Mouse (Mus musculus): ENCODE results near the gene Ganc. TPM values are rescaled to one million over a fixed set of nuclear protein-coding genes. Genes with fewer than 3 reads are reported as not detected.
A peak's percentile ranks its signal among the peaks of the same experiment; 100 is the strongest.

The Ganc gene
- total RNA-seq, 2 experiments from 2014 or later: 29.1 to 30.8 TPM

DNA sequence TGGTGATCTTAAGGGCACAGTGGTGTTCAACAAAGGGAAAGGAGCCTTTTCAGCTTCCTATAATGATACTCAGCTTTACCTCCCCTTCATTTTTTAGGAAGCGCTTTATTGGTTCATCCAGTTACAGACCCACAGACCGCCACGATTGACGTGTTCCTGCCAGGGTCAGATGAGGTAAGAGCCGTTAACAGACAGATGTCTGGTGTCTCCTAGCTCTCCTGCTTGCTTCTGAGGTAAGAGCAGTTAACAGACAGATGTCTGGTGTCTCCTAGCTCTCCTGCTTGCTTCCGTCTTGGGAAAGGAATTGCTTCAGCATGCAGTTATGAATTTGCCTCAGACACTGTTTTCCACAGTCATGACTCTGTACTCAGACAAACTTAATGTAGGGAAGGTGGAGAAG, 47.0 kb downstream of the Ganc start:
- DNase-seq: no peak

DNA sequence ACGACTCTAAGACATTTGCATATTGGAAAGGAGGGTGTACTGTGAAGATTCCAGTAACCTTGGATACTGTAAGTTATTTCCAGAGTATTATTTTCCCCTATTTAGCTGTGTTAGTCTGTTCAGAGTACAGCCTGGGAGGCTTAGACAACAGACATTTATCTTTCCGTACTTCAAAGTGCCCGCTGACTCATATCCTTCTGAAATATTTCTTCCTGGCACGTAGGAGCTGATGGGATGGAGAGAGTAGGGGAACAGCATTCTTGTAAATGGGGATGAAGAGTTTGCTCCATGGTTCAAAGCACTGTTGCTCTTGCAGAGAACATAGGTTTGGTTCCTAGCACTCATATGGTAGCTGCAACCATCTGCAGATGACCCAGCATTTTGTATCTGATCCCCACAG, 48.9 kb downstream of the Ganc start:
- DNase-seq: no peak

DNA sequence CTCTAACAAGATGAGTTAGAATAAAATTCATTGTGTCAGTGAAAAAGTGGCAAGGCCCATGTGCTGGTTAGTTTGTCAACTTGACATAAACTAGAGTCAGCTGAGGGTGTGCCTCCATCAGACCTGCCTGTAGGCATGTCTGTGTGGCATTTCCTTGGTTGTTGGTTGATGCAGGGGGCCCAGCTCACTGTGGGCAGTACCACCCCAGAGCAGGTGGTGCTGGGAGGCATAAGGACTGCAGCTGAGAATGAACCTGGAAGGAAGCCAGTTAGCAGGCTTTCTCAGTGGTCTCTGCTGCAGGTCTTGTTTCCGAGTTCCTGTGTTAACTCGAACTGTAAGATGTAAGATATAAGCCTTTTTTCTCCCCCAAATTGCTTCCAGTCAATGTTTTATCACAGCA, 51.3 kb downstream of the Ganc start:
- DNase-seq: no peak

DNA sequence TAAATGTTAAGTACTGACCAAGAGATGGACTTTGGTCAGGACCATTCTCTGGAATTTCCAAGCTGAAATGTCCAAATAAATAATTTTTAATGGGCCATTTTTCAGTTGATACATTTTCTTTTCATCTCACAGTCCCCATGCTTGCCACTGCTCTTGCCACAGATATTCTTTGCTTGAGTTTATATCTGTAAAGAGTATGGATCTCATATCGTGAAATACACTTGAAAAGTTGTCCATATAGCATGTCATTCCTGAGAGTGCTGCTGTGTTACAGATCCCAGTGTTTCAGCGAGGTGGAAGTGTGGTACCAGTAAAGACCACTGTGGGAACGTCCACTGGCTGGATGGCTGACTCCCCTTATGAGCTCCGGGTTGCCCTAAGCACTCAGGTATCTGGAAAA, 52.0 kb downstream of the Ganc start, which contains the start of gene Capn3:
Gene Capn3, plus strand, starts transcription at position 301 of the 400 bp plus-strand sequence.
- no peak for DNase-seq

DNA sequence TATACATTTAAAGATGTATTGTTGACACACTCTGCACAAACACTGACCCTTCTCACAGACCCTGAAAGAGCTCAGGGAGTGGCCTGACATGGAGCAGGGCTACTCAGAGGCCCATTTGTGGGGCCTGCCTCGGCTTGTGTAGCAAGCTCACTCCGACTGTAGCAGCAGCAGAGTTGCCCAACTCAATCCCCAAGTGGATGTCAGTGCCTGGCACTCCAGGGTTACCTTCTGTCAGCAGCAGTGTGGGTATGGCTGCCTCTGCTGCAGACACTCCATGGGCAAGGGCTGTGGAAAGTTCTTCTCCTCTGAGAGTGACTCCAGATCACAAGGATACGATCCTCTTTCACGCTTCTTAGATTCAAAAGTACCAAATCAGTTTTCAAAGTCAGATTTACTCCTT, 56.5 kb downstream of the Ganc start:
- DNase-seq: no peak

DNA sequence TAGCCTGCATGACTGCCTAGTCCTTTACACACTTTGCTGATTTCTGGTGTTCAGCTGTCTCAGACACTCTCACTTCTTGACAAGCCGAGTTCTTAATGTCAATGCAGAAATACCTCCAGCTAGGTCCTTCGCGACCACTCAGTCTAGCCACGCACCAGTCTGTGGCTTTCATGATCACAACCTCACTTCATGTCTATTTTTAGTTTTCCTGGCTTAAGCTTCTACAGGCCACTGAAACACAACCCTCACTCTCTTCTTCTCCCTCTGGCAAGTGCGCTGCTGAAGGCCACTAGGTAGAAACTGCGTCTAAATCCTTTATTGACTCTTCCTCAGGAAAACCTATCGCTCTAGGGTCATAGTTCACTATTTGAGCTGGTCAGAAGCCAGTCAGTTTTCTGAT, 59.6 kb downstream of the Ganc start:
- no peak for DNase-seq

DNA sequence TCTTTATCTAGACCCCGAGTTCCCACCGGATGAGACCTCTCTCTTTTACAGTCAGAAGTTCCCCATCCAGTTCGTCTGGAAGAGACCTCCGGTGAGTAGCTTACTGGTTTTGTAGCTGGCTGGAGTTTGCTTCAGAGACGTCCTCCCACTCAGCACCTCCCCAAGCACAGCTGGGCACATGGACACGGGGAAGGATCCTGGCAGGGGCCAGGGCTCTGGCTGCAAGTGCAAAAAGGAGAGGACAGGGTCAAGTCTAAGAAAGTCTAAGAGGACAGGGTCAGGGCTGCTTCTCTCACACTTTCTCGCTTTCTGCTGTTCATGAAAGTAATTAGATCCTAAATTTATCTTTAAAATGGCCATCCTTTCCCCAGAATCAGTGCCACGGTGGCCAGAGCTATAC, 60.4 kb downstream of the Ganc start:
- DNase-seq: peak; percentile 48

DNA sequence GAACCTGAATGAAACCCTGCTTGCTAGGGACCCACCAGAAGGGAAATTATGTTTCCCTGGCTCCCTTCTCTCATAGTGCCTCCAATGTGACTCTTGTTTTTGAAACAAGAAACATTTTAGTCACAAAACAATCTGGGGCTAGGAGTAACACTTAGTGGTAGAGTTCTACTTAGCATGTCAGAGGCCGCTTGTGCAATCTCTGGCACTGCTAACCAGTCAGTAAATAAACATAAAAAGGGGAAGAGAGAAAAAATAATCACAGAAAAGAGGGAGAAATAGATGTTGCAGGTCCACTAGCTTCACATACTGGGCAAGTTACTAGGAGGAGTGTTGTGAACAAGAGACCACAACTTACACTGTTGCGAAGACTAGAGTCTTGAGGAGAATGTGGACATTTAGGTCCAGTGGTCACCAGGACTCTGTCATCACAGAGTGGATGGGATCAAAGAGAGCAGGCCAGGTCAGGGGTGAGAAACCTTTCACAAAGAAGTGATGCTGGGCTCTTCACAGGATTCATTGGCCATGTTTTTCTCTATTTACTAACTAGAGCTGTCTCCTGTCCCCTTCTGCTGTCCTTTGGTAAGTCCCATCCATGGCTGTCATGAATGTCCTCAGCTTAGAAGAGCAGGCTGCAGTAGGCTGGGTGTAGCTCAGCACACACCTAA, 61.2 kb downstream of the Ganc start:
- no peak for DNase-seq

DNA sequence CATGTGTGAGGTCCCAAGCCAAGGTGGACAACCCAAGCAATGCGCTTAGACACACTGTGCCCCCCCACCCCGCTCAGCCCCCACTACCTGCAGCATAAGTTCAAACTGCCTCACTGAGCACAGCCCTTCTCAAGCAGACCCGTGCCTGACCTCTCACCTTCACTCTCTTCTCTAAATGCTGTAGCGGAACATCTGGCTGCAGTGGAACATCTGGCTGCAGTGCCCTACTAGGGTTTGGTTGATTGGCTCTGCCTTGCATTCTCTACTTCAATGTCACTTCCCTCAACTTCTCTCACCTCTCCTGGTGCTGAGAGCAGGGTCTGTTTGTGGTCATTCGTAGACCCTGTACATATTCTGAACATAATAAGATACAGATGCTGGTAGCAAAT, 61.7 kb downstream of the Ganc start:
- DNase-seq: no peak

DNA sequence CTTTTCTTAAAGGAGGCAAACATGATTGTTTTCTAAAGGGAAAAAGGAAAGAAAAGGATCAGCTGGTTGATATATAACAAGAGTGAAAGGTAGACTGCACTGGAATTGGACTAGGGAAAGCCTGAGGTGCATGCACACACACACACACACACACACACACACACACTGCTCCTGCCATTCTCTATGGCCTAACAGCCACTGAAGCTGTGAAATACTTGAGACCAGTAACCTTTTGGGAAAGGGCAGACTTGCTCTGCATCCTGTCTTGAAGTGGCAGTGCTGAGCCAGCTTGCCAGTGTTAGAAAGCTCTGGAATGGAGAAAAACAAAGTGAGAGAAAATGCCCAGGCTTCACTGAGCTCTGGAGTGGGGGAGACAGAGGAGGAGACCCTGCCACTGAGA, 64.3 kb downstream of the Ganc start:
- no peak for DNase-seq

DNA sequence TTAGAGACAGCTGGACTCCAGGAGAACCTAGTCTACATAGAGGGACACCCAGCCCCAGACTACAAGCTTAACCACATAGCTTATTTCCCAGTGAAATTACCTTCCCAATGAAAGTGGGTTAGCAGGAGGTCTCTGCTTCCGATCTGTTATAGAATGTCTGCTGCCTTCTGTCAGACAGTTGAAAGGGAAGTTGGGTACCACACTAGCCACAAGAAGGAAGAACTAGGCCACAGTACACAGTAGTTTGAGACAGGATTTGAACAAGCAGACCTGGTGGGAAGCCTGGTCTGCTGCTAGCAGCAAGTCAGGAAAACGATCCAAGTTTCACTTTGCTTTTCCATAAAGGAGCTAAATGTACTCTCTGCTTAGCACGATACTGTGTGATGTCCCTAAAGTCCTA, 65.5 kb downstream of the Ganc start:
- no peak for DNase-seq

DNA sequence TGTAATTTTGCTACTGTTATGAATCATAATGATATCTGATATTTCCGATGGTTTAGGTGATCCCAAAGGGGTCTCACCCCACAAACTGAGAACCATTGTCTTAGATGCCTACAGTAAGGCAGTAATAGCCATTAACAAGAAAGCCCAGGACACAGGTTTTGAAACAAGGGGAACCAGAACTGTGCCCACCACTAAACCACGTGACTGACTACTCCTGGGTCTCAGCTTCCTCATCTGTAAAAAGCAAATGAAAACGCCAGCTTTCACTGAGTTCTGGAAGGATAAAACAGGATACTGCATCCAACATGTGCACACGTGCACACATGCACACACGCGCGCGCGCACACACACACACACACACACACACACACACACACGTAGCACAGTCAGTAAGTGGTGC, 66.0 kb downstream of the Ganc start:
- DNase-seq: no peak

DNA sequence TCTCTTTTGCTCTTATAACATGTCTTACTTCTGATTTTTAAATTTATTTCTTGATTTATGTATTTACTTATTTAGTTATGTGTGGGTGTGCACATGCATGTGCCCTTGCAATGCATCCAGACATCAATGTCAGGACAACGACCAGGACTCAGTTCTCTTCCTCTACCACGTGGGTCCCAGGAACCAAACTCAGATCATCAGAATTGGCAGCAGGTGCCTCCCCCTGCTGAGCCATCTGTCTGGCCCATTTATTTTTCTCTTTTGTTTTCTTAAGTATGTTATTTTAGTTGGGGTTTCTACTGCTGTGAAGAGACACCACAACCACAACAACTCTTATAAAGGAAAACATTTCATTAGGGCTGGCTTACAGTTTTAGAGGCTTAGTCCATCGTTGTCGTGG, 67.2 kb downstream of the Ganc start:
- DNase-seq: no peak

DNA sequence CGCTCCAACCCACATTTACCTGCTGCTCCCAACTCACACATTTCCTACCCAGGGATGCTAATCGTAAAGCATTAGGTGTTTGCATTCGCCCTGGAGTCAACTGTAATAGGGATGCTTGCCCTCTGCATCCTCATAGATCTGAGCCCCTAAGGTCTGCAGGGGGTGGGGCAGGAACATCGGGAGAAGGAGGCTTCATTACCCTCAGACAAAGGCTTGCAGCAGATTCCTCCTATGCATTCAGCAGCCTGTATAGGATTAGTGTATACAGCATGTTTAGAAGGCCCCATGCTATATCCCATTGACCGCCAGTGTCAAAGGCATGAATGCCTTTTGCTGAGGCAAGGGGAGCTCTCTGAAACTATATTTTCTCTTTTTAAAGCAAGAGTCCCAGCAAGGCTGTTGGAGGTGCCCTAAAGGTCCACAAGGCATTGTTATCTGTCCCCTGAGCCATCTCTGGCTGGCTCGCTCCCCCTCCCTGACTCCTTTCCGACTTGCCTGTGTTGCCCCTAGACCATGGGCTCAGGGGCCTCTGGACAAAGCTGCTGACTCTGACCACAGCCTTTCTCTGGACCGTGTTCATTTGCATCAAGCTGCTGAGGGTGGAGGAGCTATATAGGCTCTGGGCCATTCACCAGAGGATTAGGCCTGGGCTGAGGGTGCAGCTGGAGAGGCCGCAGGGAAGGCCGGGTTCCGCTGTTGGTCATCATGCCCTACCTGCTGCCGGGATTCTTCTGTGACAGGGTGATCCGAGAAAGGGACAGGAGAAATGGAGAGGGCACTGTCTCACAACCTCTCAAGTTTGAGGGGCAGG, 72.8 kb downstream of the Ganc start:
- DNase-seq: no peak

DNA sequence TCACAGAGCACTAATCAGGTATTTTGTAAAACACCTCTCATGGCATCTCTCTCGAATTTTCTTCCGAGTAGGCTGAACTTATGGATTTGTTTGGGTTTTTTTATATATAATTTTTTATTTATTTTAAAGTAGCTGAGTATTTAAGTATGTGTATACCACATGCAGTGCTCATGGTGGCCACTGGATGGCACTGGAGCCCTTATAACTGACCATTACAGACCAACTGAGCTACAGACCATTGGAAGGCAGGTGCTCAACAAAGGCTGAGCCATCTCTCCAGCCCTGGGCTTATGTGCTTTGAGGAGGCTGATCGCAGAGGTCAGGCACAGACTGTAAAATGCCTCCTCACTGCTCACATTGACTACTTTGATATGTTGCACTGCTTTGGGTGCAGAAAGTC, 74.9 kb downstream of the Ganc start:
- peak; percentile 72 for DNase-seq

DNA sequence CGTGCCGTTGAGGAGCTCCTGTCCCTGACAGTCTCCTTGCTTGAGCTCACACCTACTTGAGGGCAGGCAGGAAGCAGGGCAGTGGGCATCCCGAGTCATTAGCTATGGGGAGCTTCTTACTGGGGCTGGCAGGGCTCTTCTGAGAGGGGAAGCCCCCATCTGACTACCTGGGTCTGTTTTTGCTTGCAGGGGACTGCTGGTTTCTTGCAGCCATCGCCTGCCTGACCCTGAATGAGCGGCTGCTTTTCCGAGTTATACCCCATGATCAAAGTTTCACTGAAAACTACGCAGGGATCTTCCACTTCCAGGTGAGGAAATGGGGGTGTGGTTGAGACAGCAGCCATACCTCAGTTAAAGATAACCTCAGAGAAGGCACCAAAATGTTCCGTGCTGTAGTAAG, 78.2 kb downstream of the Ganc start:
- no peak for DNase-seq

DNA sequence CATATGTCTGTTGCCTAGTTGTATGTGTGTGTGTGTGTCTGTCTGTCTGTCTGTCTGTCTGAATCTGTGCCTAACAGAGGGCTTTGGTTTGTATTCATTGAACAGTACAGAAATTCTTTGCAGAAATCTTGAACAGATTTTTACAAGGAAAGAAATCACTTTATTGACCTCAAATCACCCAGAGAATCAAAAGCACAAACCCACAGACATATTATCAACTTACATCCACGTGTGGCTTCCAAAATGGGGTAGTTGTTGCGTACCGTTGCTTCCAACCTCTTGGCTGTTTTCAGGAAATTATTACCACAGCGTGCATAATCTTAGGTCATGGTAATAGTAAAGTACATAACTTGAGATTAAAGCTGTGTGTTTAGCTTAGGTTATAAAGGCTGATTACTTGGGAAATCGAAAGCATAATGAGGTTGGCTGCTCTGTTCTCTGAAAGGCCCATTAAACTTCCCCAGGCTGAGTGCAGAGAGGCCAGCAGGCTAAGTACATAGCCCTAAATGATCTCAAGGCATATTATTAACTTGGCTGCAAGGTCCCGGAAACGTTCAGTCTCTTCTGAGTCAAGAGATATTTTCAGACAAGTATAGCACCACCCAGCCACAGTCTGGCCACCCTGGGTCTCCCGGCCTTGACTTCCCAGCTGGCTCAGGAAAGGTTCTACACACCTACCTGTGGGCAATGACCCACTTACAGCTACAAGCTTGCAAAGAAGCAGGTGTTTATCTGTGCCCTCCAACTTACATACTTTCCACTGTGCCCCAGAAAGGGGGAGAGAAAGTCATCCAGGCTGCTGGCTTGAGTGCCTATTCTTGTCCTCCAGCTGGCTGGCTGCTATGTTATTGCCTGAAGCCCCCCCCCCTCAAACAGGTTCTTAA, 79.1 kb downstream of the Ganc start:
- DNase-seq: no peak

DNA sequence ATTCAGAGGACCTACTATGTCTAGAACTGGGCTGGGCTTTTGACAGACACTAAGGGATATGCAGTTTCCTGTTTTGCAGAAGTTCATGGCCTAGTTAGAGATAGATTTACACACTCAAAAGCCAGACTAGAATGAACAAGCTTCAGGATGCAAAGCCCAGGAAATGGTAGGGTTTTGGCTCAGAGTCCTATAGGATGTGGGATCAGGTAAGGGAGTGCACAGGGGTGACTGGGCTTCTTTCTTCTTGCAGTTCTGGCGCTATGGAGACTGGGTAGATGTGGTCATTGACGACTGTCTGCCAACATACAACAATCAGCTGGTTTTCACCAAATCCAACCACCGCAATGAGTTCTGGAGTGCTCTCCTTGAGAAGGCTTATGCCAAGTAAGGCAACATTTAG, 80.5 kb downstream of the Ganc start:
- DNase-seq: no peak

DNA sequence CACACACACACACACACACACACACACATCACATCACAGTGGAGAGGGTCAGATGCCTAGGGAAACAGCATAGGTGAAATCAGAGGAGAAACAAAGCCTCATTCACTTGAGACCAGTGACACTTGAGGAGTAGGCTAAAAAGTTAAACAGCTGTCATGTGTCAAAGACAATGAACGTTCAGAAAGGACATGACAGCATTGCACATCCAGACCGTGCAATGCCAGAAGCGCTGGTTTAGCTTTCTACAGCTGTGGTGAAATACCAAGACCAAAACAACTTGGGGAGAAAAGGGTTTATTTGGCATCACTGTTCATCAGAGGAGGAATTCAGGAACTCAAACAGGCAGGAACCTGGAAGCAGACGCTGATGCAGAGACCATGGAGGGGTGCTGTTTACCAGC, 89.6 kb downstream of the Ganc start:
- no peak for DNase-seq

DNA sequence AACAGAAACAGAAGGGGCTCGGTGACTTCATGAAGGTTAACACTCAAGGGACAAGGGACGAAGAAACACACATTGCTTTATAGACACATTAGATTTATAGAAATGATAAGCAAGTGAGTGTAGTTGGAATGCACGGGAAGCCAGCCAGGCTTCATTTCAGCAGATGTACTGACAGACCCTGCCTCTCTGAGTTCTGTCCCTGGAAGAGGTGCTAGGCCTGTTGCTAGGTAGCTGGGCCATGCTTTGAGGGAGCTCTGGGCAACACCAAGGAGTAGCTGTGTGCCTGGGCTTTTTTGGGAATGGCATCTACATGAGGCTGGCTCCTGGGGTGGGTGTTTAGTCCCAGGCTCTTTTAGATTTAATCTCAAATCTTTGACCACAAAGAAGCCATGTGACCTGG, 92.8 kb downstream of the Ganc start:
- DNase-seq: no peak

DNA sequence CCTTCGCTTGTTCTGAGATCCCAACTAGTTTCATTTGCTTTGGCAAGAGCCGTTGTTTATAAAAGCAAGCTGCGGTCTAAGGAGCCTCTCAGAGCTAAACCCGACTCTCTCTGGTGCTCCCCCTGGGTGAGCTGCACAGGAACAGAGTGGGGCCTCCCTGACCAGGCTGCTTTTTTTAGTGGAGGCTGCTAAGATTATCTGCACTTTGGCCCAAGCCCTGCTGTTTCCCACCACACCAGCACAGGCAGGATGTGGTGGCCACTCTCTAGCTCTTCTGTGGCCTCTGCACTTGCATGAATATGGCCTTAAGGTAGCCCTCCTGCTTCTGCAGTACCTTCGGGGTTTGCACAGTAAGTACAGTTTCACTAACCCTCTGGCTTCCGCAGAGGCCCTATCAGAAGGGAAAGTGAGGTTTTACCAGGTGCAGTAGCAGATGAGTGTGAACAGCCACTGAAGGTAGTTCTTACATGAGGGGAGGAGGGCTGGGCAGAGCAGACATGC, 96.3 kb downstream of the Ganc start:
- no peak for DNase-seq

DNA sequence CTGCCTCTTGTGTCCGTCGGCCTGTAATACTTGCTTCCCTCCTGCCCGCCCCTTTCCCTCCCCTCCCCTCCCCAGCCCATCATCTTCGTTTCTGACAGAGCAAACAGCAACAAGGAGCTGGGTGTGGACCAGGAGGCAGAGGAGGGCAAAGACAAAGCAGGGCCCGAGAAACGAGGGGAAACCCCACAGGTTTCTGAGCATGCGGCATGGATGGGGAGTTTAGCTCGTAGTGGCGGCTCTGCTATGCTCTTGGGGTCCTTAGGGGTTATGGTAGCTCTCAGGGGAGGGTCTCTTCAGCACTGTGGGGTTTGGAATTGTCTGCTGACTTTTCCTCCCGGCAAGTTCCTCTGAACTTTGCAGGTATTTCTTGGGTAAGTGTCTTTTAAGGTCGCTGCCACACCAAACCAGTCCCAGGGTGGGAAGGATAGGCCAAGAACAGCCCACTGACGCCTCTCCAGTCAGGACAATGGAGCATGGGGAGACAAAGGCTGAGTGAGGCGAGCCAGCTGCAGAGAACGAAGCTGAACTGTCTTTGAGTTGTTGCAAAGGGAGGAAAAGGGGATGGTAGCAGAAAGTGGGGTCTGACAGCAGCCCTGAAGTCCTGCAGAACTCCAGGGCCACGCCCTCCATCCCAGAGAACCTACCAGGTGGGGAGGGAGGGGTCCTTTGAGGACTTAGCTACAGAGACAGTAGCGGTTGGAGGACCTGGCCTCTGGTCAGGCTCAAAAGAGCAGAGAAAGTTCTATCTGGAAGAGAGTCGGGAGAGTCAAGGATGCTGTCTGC, 97.6 kb downstream of the Ganc start:
- DNase-seq: no peak
